Mouse (Mus musculus): ENCODE measurements around the gene Gjb5.

The Gjb5 gene

GRCm38 (mm10) chr4:127358018-127358417 is at the start of gene Gjb5:
TSS of gene Gjb5 (minus strand) at chr4:127358181.
- DNase-seq, result peak; percentile 30 to 42

- no peak for DNase-seq
Observed at GRCm38 (mm10) chr4:127402614-127403013, 44.6 kb upstream of the Gjb5 start.

GRCm38 (mm10) chr4:127402166-127402565 is 44.2 kb upstream of the Gjb5 start:
- DNase-seq, result no peak

- DNase-seq, result no peak
Observed at GRCm38 (mm10) chr4:127400165-127401145, 42.5 kb upstream of the Gjb5 start.

- DNase-seq, result no peak
Observed at GRCm38 (mm10) chr4:127395591-127395990, 37.6 kb upstream of the Gjb5 start.

GRCm38 (mm10) chr4:127389645-127390044 is 31.7 kb upstream of the Gjb5 start:
- no peak for DNase-seq

- no peak for DNase-seq
Observed at GRCm38 (mm10) chr4:127377344-127377743, 19.4 kb upstream of the Gjb5 start.

- DNase-seq, result no peak
Observed at GRCm38 (mm10) chr4:127375541-127376177, 17.7 kb upstream of the Gjb5 start.

GRCm38 (mm10) chr4:127374645-127375044 is 16.7 kb upstream of the Gjb5 start:
- no peak for DNase-seq

GRCm38 (mm10) chr4:127373491-127373890 is 15.5 kb upstream of the Gjb5 start:
- DNase-seq, result no peak

- DNase-seq, result peak; percentile 20 to 47
Observed at GRCm38 (mm10) chr4:127371546-127371945, 13.6 kb upstream of the Gjb5 start.

GRCm38 (mm10) chr4:127370447-127370846 is 12.5 kb upstream of the Gjb5 start:
- no peak for DNase-seq

- peak; percentile 25 to 55 for DNase-seq
Observed at GRCm38 (mm10) chr4:127368379-127368973, 10.5 kb upstream of the Gjb5 start.

GRCm38 (mm10) chr4:127365834-127366233 is 7.9 kb upstream of the Gjb5 start:
- no peak for DNase-seq

- DNase-seq, result no peak
Observed at GRCm38 (mm10) chr4:127365433-127365832, 7.5 kb upstream of the Gjb5 start.

- no peak for DNase-seq
Observed at GRCm38 (mm10) chr4:127364431-127364830, 6.5 kb upstream of the Gjb5 start.

GRCm38 (mm10) chr4:127363331-127363730 is 5.3 kb upstream of the Gjb5 start:
- DNase-seq, result no peak

- DNase-seq, result no peak
Observed at GRCm38 (mm10) chr4:127362520-127362919, 4.5 kb upstream of the Gjb5 start.

GRCm38 (mm10) chr4:127354506-127355485 is 3.2 kb downstream of the Gjb5 start:
- peak in 1 of 2 experiments; percentile 21 for DNase-seq

- peak; percentile 28 to 62 for DNase-seq
Observed at GRCm38 (mm10) chr4:127353951-127354438, 4.0 kb downstream of the Gjb5 start, which contains the start of gene Gjb4. TSS of gene Gjb4 (minus strand) at chr4:127354081.

- DNase-seq, result no peak
Observed at GRCm38 (mm10) chr4:127352594-127352993, 5.4 kb downstream of the Gjb5 start.

Measured in lung, adult 18-20 months (tissue).